Mouse (Mus musculus): ENCODE results near the gene Olfr111.
"Not testable (repeated sequence)": the region's sequence is repeated elsewhere in the genome, so short reads cannot be mapped to it uniquely, and the experiment has no call there.

Gene Olfr111

DNA sequence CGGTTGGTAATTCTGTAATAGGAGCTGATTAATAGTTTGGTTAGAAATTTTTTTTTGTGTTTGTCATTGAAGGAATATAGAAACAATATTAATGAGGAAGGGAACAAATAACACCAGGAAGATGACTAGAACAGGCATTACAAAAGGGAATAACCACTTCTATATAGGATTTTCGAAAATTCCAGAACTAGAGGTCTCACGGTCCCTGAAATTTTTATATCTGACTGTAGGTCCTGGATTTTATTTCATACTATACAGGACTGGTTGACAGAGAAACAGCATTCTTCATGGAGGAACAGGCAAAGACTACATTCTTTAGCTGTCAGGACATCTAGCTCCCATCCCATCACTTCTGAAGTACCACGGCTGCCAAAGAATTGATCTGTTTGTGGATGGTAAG is at the start of gene Olfr111:
Olfr111 (plus strand) TSS at position 301 of the 400 bp plus-strand sequence.
- DNase-seq = no peak

DNA sequence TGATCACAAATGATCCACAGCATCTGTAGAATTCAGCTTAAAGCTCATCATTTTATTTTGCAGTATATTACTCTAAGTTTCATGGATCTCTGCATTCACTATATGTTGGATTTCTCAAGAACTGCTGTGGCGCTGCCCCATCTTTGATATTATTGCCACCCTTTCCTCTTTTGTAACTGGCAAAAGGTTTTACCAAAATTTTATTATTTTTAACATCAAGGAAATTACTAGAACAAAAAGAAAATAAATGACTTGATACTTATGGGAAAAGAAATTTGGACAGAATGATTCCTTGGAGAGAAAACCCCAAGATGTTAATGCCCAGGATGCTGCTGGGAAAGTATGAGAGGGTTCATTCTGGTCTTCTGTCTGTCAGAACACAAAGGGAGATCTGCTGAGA is 49.2 kb upstream of the Olfr111 start, which contains the start of gene Olfr109:
Olfr109 (plus strand) TSS at position 301 of the 400 bp plus-strand sequence.
- no peak for DNase-seq

DNA sequence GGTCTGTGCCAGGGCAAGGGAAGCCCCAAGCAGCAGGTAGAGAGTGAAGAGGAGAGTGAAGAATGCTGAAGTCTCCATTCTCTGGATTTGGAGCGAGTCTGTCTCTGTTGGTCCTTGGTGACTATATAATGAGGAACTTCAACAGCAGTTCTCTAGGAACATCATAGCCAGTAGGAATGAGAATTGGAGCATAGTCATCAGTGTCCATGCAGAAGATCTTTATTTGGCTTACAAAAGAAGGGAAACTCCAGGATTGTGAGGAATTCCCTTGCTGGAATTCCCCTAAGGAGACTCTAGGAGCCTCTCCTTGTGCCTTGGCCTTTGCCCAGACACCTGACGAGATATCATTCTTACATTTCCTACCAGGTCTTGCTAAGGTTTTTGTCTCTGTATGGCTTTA is 24.4 kb upstream of the Olfr111 start, which contains the start of gene H2-M2:
H2-M2 (minus strand) TSS at position 101 of the 400 bp plus-strand sequence.
- DNase-seq = no peak

DNA sequence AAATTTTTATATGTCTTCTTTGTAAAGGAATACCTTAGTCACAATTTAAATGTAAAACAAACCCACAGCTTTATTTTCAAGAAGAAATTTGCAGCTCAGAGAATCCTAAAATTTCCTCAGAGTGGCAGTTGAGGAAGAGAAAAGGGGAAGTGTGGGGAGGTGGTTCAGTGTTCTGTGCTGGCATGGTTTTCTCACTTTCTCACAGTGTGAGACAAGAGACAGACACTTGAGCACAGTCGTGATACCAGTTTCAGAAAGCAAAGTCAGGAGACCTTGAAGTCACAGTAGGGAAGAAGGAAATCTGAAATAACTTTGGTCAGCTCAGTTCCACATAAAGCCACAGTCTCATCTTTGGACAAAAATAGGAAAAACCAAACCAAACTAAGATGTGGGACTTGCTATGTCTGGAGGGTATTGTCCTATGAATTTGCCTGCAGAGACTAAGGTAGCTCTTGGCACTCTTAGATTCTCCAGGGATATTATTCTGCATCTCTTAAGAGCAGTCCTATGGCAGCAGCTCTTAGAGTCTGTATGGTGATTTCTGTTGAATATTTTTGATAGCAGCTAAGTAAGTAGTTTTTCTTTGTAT is 15.8 kb upstream of the Olfr111 start, which contains the start of gene Olfr110:
Olfr110 (plus strand) TSS at position 539 of the 589 bp plus-strand sequence.
- DNase-seq = no peak

DNA sequence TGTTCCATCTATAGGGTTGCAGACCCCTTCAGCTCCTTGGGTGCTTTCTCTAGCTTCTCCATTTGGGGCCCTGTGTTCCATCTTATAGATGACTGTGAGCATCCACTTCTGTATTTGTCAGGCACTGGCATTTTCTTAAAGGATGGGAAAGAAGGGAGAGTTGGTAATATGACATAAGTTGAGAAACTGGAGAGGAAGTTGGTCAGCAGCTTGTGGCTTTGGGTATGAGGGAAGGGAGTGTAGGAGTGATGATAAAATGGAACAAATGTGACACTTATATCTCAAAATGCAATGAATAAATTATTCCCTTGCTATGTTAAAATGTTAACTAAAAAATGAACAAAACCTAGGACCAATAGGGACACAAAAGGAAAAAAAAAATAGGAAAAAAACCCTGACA is 16.8 kb downstream of the Olfr111 start:
- not testable (repeated sequence) for DNase-seq

DNA sequence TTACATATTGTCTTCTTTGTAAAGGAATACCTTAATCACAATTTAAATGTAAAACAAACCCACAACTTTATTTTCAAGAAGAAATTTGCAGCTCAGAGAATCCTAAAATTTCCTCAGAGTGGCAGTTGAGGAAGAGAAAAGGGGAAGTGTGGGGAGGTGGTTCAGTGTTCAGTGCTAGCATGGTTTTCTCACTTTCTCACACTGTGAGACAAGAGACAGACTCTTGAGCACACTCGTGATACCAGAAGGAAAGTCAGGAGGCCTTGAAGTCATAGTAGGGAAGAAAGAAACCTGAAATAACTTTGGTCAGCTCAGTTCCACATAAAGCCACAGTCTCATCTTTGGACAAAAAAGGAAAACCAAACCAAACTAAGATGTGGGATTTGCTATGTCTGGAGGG is 17.6 kb downstream of the Olfr111 start:
- DNase-seq = not testable (repeated sequence)

DNA sequence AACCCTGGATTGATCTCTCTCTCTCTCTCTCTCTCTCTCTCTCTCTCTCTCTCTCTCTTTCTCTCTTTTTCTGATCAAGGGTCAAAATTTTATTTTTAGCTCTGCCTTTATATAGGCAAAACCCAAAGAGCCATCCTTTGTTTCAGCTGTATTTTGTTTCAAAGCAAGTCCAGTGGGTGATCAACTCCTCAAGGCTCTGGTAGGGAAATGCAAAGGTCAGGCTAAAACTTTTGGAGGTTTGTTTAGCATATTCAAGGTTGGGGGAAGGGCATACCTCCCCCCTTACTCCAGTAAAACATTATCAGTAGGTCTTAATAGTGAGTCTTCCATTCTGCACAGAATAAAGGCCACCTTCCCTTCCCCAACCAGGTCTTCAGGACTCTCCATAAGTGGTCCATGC is 27.3 kb downstream of the Olfr111 start:
- no peak for DNase-seq

DNA sequence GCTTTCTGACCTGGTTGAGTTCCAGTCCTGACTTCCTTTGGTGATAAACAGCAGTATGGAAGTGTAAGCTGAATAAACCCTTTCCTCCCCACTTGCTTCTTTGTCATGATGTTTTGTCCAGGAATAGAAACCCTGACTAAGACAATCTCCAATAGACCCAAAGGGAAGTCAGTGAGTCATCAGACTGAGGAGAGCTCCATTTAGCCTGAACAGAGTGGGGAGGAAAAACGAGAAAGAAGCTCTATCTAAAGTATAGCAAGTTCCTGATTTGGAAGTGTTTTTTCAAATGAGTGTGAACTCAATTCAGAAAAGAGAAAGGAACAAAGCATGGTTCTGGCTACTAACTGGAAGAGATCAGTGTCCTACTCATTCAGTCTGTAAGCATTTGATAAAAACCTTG is 30.6 kb downstream of the Olfr111 start:
- not testable (repeated sequence) for DNase-seq

DNA sequence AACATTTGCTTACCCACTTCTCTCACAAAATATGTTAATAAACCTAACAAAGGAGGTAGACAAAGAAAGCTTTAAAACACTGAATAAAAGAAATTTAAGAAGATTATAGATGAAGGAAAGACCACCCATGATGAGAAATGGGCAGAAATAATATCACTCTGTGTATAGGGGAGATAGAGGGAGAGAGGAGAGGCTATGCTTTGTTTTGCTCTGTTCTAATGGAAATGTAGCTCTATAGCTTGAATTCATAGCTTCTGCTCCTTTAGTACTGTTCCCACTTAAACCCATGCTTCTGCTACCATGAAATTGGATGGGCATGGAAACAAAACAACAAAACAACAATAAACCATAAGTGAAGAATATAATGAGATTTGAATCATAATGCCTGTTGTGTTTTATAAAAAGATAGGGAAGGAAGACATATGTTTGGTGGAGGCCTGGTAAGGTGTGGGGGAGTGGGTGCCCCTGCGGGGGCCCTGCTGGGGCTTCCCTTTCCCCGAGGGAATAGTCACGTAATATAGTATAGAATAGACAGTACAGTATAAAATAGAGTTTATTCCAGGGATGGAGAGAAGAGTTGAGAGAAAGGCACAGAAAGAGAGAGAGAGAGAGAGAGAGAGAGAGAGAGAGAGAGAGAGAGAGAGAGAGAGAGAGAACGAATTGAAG is 33.8 kb downstream of the Olfr111 start:
- no peak for DNase-seq

DNA sequence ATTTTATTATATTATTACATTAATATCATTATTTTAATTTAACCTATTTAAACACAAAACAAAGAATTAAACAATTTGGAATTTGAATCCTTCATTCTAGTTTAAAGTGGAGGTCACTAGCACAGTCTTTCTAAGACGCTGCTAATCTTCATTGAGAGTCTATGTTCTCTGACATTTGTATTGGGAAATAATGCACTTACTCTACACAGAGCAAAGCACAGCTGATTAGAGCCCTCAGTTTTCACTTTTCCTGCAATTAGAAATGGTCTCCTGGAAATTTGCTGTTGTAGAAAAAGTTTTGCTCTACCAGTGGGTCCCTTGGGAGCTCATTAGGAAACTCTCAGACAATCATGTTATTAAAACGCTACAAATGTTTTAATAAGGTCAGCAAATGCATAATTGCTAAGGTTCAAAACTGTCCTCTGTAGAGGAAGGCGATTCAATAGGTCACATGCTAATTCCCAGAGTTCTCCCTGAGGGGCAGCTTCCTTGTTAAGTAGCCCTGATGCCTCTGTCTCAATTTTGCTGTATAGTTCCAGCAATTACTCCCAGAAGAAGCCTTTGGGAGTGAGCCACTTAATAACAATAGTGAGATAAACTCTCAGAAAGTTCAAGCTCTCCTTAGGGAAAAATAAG is 36.1 kb downstream of the Olfr111 start:
- DNase-seq = no peak

DNA sequence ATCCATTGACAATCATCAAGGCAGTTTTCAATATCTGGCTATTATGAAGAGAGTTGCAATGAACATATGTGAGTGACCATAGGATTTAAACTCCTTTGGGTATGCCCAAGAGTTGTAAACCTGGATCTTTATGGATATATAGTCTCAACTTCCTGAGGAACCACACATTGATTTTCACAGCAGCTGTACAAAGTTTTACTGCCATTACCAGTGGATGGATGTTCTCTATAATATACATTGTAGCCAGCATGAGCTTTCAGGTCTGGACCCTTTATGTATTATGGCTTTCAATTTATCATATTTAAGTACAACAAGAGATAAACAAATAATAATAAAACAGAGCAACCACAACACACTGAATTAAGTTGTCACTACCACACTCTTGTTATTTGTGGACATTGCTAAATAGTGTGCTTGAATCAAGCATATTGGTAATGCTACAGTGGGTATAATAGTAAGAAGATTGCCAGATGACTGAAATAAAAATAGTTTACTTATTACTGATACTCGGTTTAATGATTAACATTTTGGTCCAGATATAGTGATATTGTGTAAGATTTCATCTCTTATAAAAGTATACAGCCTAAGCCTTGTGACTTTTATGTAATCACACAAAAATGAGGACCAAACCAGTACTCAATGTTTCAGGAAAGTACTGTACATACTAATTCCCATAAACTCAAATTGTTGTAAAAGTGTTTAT is 51.2 kb downstream of the Olfr111 start:
- DNase-seq = no peak

DNA sequence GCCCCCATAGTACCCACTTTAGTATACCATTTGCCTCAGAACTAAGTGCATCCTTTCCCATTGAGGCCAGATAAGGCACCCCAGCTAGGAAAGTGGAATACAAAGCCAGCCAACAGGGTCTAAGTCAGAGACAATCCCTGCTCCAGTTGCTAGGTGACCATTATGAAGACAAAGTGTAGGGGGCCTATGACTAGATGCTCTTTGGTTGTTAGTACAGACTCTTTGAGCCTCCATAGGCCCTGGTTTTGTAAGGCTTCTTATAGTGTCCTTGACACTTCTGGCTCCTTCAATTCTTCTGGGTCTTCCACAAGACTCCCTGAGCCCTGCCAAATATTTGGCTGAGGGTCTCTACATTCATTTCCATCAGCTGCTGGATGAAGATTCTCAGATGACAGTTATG is 61.5 kb downstream of the Olfr111 start, which contains the start of gene Olfr112:
Olfr112 (minus strand) TSS at position 101 of the 400 bp plus-strand sequence.
- no peak for DNase-seq

DNA sequence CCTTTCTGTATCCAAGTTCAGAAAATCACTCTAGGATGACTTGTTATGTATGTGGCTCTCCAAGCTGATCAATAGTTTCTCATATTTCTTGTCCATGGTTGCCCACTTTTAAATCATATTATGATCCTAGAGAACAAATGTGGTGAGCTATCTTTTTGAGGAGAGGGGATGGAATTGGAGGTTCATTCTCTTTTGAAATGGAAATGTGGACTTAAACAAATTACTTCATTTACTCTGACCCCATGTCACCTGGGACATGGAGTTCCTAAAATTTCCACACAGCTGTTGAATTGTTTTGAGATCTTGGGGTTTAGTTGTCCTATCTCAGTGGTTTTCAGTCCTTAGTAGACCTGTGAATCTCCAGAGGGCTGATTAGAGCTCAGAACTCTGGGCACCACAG is 69.7 kb downstream of the Olfr111 start, which contains the start of gene Olfr113:
Olfr113 (minus strand) TSS at position 101 of the 400 bp plus-strand sequence.
- DNase-seq = no peak
